Mouse (Mus musculus): ENCODE data around the gene Klra1.
"Not testable (repeated sequence)": the region's sequence is repeated elsewhere in the genome, so short reads cannot be mapped to it uniquely, and the experiment has no call there.

Gene Klra1

GRCm38 (mm10) chr6:130386750-130387149 lies at the start of gene Klra1:
TSS of gene Klra1 (minus strand) at chr6:130386874.
- DNase-seq (ENCODE audit: low read depth, low spot score) = no peak

GRCm38 (mm10) chr6:130429511-130429910 lies 42.8 kb upstream of the Klra1 start:
- DNase-seq (ENCODE audit: low read depth, low spot score) = no peak

GRCm38 (mm10) chr6:130419158-130419557 lies 32.5 kb upstream of the Klra1 start:
- DNase-seq (ENCODE audit: low read depth, low spot score) = no peak

GRCm38 (mm10) chr6:130404882-130405281 lies 18.2 kb upstream of the Klra1 start:
- DNase-seq (ENCODE audit: low read depth, low spot score) = no peak

- DNase-seq (ENCODE audit: low read depth, low spot score) = no peak
These were observed 871 bp downstream of the Klra1 start for GRCm38 (mm10) chr6:130385803-130386202.

GRCm38 (mm10) chr6:130382375-130382774 lies 4.3 kb downstream of the Klra1 start:
- no peak for DNase-seq (ENCODE audit: low read depth, low spot score)

GRCm38 (mm10) chr6:130345381-130345780 lies 41.3 kb downstream of the Klra1 start:
- not testable (repeated sequence) for DNase-seq (ENCODE audit: low read depth, low spot score)

GRCm38 (mm10) chr6:130341973-130342372 lies 44.7 kb downstream of the Klra1 start:
- not testable (repeated sequence) for DNase-seq (ENCODE audit: low read depth, low spot score)

- DNase-seq (ENCODE audit: low read depth, low spot score) = no peak
These were observed 49.3 kb downstream of the Klra1 start, which contains the start of gene Klra3 for GRCm38 (mm10) chr6:130337411-130337810. TSS of gene Klra3 (minus strand) at chr6:130337574.

Measured in telencephalon, adult 2 months (tissue).